Mouse (Mus musculus) G1E (cell line): ENCODE measurements around the gene Zbtb18.

Experiments used
- CTCF ChIP-seq: IDR thresholded peaks from 2 replicates; pipeline ENCODE4 v1.5.1; 2012; ENCODE audit warnings: low read depth, low read length, inconsistent platforms, mixed read lengths
- GATA1 ChIP-seq: IDR thresholded peaks from 2 replicates; pipeline ENCODE4 v1.6.1; 2012; ENCODE audit warnings: borderline replicate concordance, low read length, inconsistent platforms, mixed read lengths
- POLR2AphosphoS5 ChIP-seq: IDR thresholded peaks from 2 replicates; pipeline ENCODE4 v1.6.1; 2012; ENCODE audit warnings: low read depth, low read length, inconsistent platforms; ENCODE audit not compliant: insufficient replicate concordance
- TAL1 ChIP-seq: conservative IDR thresholded peaks from 2 replicates; pipeline ENCODE4 v1.6.1; 2012; ENCODE audit warnings: low read depth, low read length, inconsistent platforms, mixed read lengths

DNA sequence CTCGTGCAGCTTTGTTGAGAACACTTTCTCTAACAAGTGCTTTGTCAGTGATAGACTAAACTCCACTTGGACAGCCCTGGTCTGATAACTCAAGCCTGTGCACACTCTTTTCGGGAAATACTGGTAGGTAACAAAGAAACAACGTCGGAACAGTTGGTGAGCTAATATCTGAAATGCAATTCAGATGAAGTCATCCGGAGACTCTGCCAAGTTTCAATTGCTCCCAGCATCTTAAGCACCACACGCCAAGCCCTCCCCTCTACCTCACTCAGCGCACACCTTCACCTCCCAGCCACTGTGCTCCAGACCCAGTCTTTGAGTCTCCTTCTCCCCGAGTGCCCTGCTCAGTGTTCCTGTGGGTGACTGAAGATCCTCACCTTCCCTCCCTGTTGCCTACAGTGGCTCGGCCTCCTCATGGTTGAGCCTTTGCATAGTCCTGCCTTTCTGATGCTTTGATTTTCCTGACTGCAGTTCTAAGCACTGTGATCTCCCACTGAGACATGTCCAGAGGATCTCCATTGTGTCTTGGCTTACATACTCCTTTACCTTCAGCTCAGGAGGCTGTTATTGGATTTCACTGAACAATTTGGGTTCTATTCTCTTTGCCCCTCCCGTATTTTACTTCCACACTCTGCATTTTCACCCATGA lies 37.3 kb downstream of the Zbtb18 start:
- TF ChIP-seq CTCF = no peak
- no peak for TF ChIP-seq TAL1
- no peak for TF ChIP-seq GATA1
- TF ChIP-seq POLR2AphosphoS5 = no peak
